In genomic region chr4:154492714-154493121, GRCm38 (mm10) we compare ENCODE assay signal across 17 mouse cellular contexts.
A peak's percentile ranks its signal among the peaks of the same experiment; 100 is the strongest.
DNase-seq lines count a peak whose midpoint lies in the region; ATAC-seq lines count a peak whose summit lies in the region.
"Had no signal": no experiment of that assay in that cellular context is flagged by ENCODE, and none has a peak within 500 bp of the region (broad histone marks: within the 10 kb centered on the region; RNA-seq: fewer than 3 reads in every experiment).

No protein-coding gene starts in this region.

- WGBS in forebrain, embryonic 10.5 days = 23% methylated on average over 11 of the region's 11 CpGs
- 11% methylated on average over 11 of the region's 11 CpGs for WGBS in forebrain, embryonic 11.5 days
- 44% methylated on average over 11 of the region's 11 CpGs for WGBS in kidney, embryonic 16.5 days
- 27% methylated on average over 11 of the region's 11 CpGs for WGBS in hindbrain, embryonic 14.5 days

- no peak overlapping the region for H3K9ac ChIP-seq in forebrain, embryonic 11.5 days (ENCODE audit: low read length)
- no peak overlapping the region for H3K9ac ChIP-seq in kidney, embryonic 16.5 days (replicated peaks; ENCODE audit: low read length)
- no peak overlapping the region for H3K9ac ChIP-seq in hindbrain, embryonic 14.5 days
- H3K9ac ChIP-seq: liver, embryonic 13.5 days had no signal

- no peak for ATAC-seq in forebrain, embryonic 11.5 days (replicated peaks; ENCODE audit: low FRiP score)
- ATAC-seq in kidney, embryonic 16.5 days (ENCODE audit: low FRiP score, low TSS enrichment) = 0 out of 2 replicates have a peak, but pooled peaks have one; percentile 12
- no peak for ATAC-seq in hindbrain, embryonic 14.5 days (ENCODE audit: low FRiP score)

- H3K9me3 ChIP-seq in forebrain, embryonic 10.5 days = no peaks in the 10 kb centered on the region
- H3K9me3 ChIP-seq in forebrain, embryonic 11.5 days (ENCODE audit: control insufficient read depth, low read length) = no peaks in the 10 kb centered on the region
- H3K9me3 ChIP-seq in kidney, embryonic 16.5 days (ENCODE audit: low read length) = no peaks in the 10 kb centered on the region
- no peaks in the 10 kb centered on the region for H3K9me3 ChIP-seq in hindbrain, embryonic 14.5 days (ENCODE audit: control insufficient read depth, low read length)
- H3K9me3 ChIP-seq: liver, embryonic 13.5 days; midbrain, embryonic 10.5 days had no signal

- no peaks in the 10 kb centered on the region for H3K36me3 ChIP-seq in forebrain, embryonic 10.5 days (replicated peaks)
- no peaks in the 10 kb centered on the region for H3K36me3 ChIP-seq in forebrain, embryonic 11.5 days (ENCODE audit: control insufficient read depth, insufficient read depth, low read length)
- no peaks in the 10 kb centered on the region for H3K36me3 ChIP-seq in kidney, embryonic 16.5 days (ENCODE audit: insufficient read depth, low read length)
- H3K36me3 ChIP-seq in hindbrain, embryonic 14.5 days (replicated peaks; ENCODE audit: control insufficient read depth, insufficient read depth) = no peaks in the 10 kb centered on the region
- H3K36me3 ChIP-seq: liver, embryonic 13.5 days; midbrain, embryonic 10.5 days had no signal

- no peak overlapping the region for H3K4me3 ChIP-seq in forebrain, embryonic 10.5 days
- H3K4me3 ChIP-seq in forebrain, embryonic 11.5 days (ENCODE audit: low read depth, low read length) = no peak overlapping the region
- no peak overlapping the region for H3K4me3 ChIP-seq in kidney, embryonic 16.5 days (ENCODE audit: low read length)
- no peak overlapping the region for H3K4me3 ChIP-seq in hindbrain, embryonic 14.5 days (replicated peaks; ENCODE audit: low read length)
- H3K4me3 ChIP-seq: liver, embryonic 13.5 days; midbrain, embryonic 10.5 days had no signal

- H3K27me3 ChIP-seq in forebrain, embryonic 10.5 days (ENCODE audit: poor library complexity, severe bottlenecking) = peaks cover 100% of the 10 kb centered on the region
- H3K27me3 ChIP-seq in forebrain, embryonic 11.5 days (ENCODE audit: control insufficient read depth, insufficient read depth, low read length) = peaks cover 31% of the 10 kb centered on the region
- peaks cover 73% of the 10 kb centered on the region for H3K27me3 ChIP-seq in kidney, embryonic 16.5 days (ENCODE audit: insufficient read depth, low read length)
- peaks cover 81% of the 10 kb centered on the region for H3K27me3 ChIP-seq in hindbrain, embryonic 14.5 days (ENCODE audit: control insufficient read depth, insufficient read depth, low read length)
- H3K27me3 ChIP-seq: liver, embryonic 13.5 days had no signal

- no peak for DNase-seq in forebrain, embryonic 10.5 days (ENCODE audit: extremely low spot score, low spot score)
- DNase-seq in forebrain, embryonic 11.5 days (ENCODE audit: low spot score) = no peak
- no peak for DNase-seq in kidney, adult 18-20 months
- DNase-seq in hindbrain, embryonic 14.5 days (ENCODE audit: low spot score) = peak; percentile 57
- DNase-seq in retina, embryonic 14.5 days (ENCODE audit: low spot score) = peak; percentile 56
- no peak for DNase-seq in adrenal gland, postnatal 14 days
- DNase-seq in testis, postnatal 14 days (ENCODE audit: low spot score) = no peak
- DNase-seq: adrenal gland, adult 2 months; cerebellum, postnatal 25 days; gastrocnemius, postnatal 25 days; heart, postnatal 14 days; kidney, postnatal 10 days; liver, embryonic 13.5 days; lung, postnatal 14 days; thymus, postnatal 14 days had no signal

- H3K27ac ChIP-seq in forebrain, embryonic 10.5 days = 0 out of 2 replicates have a peak overlapping the region, but pooled peaks have one; percentile 36
- no peak overlapping the region for H3K27ac ChIP-seq in forebrain, embryonic 11.5 days (ENCODE audit: low read depth, low read length)
- H3K27ac ChIP-seq in kidney, embryonic 16.5 days (ENCODE audit: low read length) = peak overlapping the region; percentile 14; the same call in 1 of the 2 replicates
- H3K27ac ChIP-seq in hindbrain, embryonic 14.5 days = no peak overlapping the region
- H3K27ac ChIP-seq: liver, embryonic 13.5 days; midbrain, embryonic 10.5 days had no signal

- H3K4me2 ChIP-seq in forebrain, embryonic 11.5 days (ENCODE audit: low read depth, low read length, severe bottlenecking) = no peak overlapping the region
- no peak overlapping the region for H3K4me2 ChIP-seq in kidney, embryonic 16.5 days (replicated peaks; ENCODE audit: low read depth, low read length)
- H3K4me2 ChIP-seq in hindbrain, embryonic 14.5 days (replicated peaks) = no peak overlapping the region
- H3K4me2 ChIP-seq: liver, embryonic 13.5 days had no signal

- peaks cover 96% of the 10 kb centered on the region for H3K4me1 ChIP-seq in forebrain, embryonic 10.5 days
- peaks cover 37% of the 10 kb centered on the region for H3K4me1 ChIP-seq in forebrain, embryonic 11.5 days (replicated peaks; ENCODE audit: control insufficient read depth, insufficient read depth, low read length)
- H3K4me1 ChIP-seq in kidney, embryonic 16.5 days (ENCODE audit: insufficient read depth, low read length) = peaks cover 33% of the 10 kb centered on the region
- peaks cover 27% of the 10 kb centered on the region for H3K4me1 ChIP-seq in hindbrain, embryonic 14.5 days (replicated peaks; ENCODE audit: control insufficient read depth, insufficient read depth, low read length)

Comparison
In these comparisons a context has a peak if more than half of its experiments do, and no peak if none do; other contexts are left out.
1. H3K27ac ChIP-seq: peak in forebrain, embryonic 10.5 days (single experiment) and kidney, embryonic 16.5 days (single experiment); none in forebrain, embryonic 11.5 days (single experiment) and hindbrain, embryonic 14.5 days (single experiment).
2. DNase-seq: peak in hindbrain, embryonic 14.5 days (single experiment) and retina, embryonic 14.5 days (single experiment); none in forebrain, embryonic 10.5 days (single experiment), forebrain, embryonic 11.5 days (single experiment), kidney, adult 18-20 months (single experiment), adrenal gland, postnatal 14 days (single experiment) and testis, postnatal 14 days (single experiment).